Mouse (Mus musculus) ES-Bruce4 (cell line): Measurements from ENCODE around the gene Zfp459.
"Not testable (repeated sequence)": the region's sequence is repeated elsewhere in the genome, so short reads cannot be mapped to it uniquely, and the experiment has no call there.

Experiments
- EP300 ChIP-seq: IDR thresholded peaks from 2 replicates; pipeline ENCODE4 v1.6.1; 2011; ENCODE audit warnings: low read depth, low read length; ENCODE audit not compliant: insufficient read depth
- POLR2A ChIP-seq: IDR thresholded peaks from one replicate; pipeline ENCODE4 v1.8.1; 2011; ENCODE audit warnings: low read length; ENCODE audit not compliant: insufficient read depth

- TF ChIP-seq POLR2A, EP300: not testable (repeated sequence)
These were observed 45.9 kb downstream of the Zfp459 start, which contains the start of the genes Gm28041 and Zfp456 for GRCm38 (mm10) chr13:67375050-67375911.
